Comparison of ENCODE assay signal across 27 mouse cellular contexts in the genomic region with DNA sequence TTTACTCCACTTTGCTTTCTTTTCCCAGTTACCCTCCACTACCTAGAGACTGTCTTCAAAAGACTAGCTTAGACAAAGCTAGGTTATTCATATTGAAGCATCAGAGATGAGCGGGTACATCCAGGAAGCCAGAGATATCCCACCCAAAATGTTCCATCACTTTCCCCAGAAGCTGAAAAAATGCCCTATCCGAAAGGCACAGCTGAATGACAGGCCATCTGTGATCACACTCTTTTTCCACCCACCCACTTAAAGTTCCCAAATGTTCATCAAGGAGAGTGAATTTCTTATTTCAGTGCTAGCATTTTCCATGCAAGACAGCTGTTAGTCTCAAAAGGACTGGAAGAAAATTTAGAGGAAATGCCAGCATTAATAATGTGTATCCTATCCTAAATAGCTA. TPM values are rescaled to one million over a fixed set of nuclear protein-coding genes. Genes with fewer than 3 reads are reported as not detected.
A peak's percentile ranks its signal among the peaks of the same experiment; 100 is the strongest.
DNase-seq lines count a peak whose midpoint lies in the region; ATAC-seq and TF ChIP-seq lines count a peak whose summit lies in the region.
"Had no signal": no experiment of that assay in that cellular context is flagged by ENCODE, and none has a peak within 500 bp of the region (broad histone marks: within the 10 kb centered on the region; RNA-seq: fewer than 3 reads in every experiment).

No protein-coding gene starts in this region.

- H3K4me1 ChIP-seq in forebrain, embryonic 14.5 days (ENCODE audit: control insufficient read depth, insufficient read depth, low read length), result 0 out of 2 replicates have a peak, but pooled peaks cover 4% of the 10 kb centered on the region
- no peaks in the 10 kb centered on the region for H3K4me1 ChIP-seq in forebrain, embryonic 11.5 days (replicated peaks; ENCODE audit: control insufficient read depth, insufficient read depth, low read length)
- H3K4me1 ChIP-seq: hindbrain, embryonic 12.5 days; kidney, embryonic 15.5 days; limb, embryonic 13.5 days; midbrain, embryonic 10.5 days had no signal

- no peak overlapping the region for H3K27ac ChIP-seq in forebrain, embryonic 14.5 days (ENCODE audit: low read depth, low read length)
- no peak overlapping the region for H3K27ac ChIP-seq in forebrain, embryonic 11.5 days (ENCODE audit: low read depth, low read length)
- peak overlapping the region; percentile 67 for H3K27ac ChIP-seq in left cerebral cortex, adult 2 months
- H3K27ac ChIP-seq: heart, adult 2 months; hindbrain, embryonic 12.5 days; kidney, embryonic 15.5 days; limb, embryonic 13.5 days; liver, embryonic 12.5 days; midbrain, embryonic 10.5 days; stomach, postnatal 0 days had no signal

- TF ChIP-seq CTCF in left cerebral cortex, adult 2 months (IDR thresholded peaks at IDR 0.05), result no peak

- WGBS in forebrain, embryonic 14.5 days, result 76% methylated on average over 2 of the region's 2 CpGs
- WGBS in forebrain, embryonic 11.5 days, result 87% methylated on average over 2 of the region's 2 CpGs

- ATAC-seq in forebrain, embryonic 14.5 days, result peak; percentile 12; the same call in 1 of the 2 replicates
- no peak for ATAC-seq in forebrain, embryonic 11.5 days (replicated peaks; ENCODE audit: low FRiP score)
- ATAC-seq: liver, embryonic 12.5 days had no signal

- no peaks in the 10 kb centered on the region for H3K27me3 ChIP-seq in forebrain, embryonic 14.5 days (replicated peaks; ENCODE audit: control insufficient read depth, insufficient read depth, low read length)
- H3K27me3 ChIP-seq in forebrain, embryonic 11.5 days (ENCODE audit: control insufficient read depth, insufficient read depth, low read length), result no peaks in the 10 kb centered on the region
- H3K27me3 ChIP-seq: hindbrain, embryonic 12.5 days; kidney, embryonic 15.5 days; limb, embryonic 13.5 days; liver, embryonic 12.5 days had no signal

- peaks cover 69% of the 10 kb centered on the region for H3K36me3 ChIP-seq in forebrain, embryonic 14.5 days (ENCODE audit: control insufficient read depth, insufficient read depth, low read length)
- H3K36me3 ChIP-seq in forebrain, embryonic 11.5 days (ENCODE audit: control insufficient read depth, insufficient read depth, low read length), result peaks cover 4% of the 10 kb centered on the region; the same call in 1 of the 2 replicates

- intact Hi-C loops in left cerebral cortex, adult 2 months (cut with DNase I), result no loop called here
- intact Hi-C loops in left cerebral cortex, postnatal 4 days (cut with DNase I), result no loop called here

- H3K4me2 ChIP-seq in forebrain, embryonic 14.5 days (ENCODE audit: low read length), result no peak overlapping the region
- no peak overlapping the region for H3K4me2 ChIP-seq in forebrain, embryonic 11.5 days (ENCODE audit: low read depth, low read length, severe bottlenecking)
- H3K4me2 ChIP-seq: hindbrain, embryonic 12.5 days; kidney, embryonic 15.5 days; limb, embryonic 13.5 days; liver, embryonic 12.5 days had no signal

- no peak overlapping the region for H3K9ac ChIP-seq in forebrain, embryonic 14.5 days (ENCODE audit: low read length)
- H3K9ac ChIP-seq in forebrain, embryonic 11.5 days (ENCODE audit: low read length), result no peak overlapping the region
- H3K9ac ChIP-seq: hindbrain, embryonic 12.5 days; kidney, embryonic 15.5 days; limb, embryonic 13.5 days; liver, embryonic 12.5 days had no signal

- no peak overlapping the region for H3K4me3 ChIP-seq in forebrain, embryonic 14.5 days (ENCODE audit: low read depth, low read length)
- no peak overlapping the region for H3K4me3 ChIP-seq in forebrain, embryonic 11.5 days (ENCODE audit: low read depth, low read length)
- H3K4me3 ChIP-seq in left cerebral cortex, adult 2 months, result no peak overlapping the region
- H3K4me3 ChIP-seq: heart, adult 2 months; hindbrain, embryonic 12.5 days; kidney, embryonic 15.5 days; limb, embryonic 13.5 days; liver, embryonic 12.5 days; midbrain, embryonic 10.5 days had no signal

- no peaks in the 10 kb centered on the region for H3K9me3 ChIP-seq in forebrain, embryonic 14.5 days (replicated peaks; ENCODE audit: control insufficient read depth, low read length)
- H3K9me3 ChIP-seq in forebrain, embryonic 11.5 days (ENCODE audit: control insufficient read depth, low read length), result no peaks in the 10 kb centered on the region
- H3K9me3 ChIP-seq: hindbrain, embryonic 12.5 days; kidney, embryonic 15.5 days; limb, embryonic 13.5 days; liver, embryonic 12.5 days; midbrain, embryonic 10.5 days had no signal

- peak; percentile 39 for DNase-seq in forebrain, embryonic 14.5 days (ENCODE audit: low spot score)
- DNase-seq in forebrain, embryonic 11.5 days (ENCODE audit: low spot score), result no peak
- DNase-seq in frontal cortex, postnatal 36 days (ENCODE audit: low spot score in 2 of 2), result peak; percentile 51 to 74
- DNase-seq in frontal cortex, postnatal 25 days (ENCODE audit: low spot score in 2 of 2), result no peak
- DNase-seq in left cerebral cortex, adult 2 months (ENCODE audit: extremely low spot score in 1 of 2, low spot score in 2 of 2), result no peak
- no peak for DNase-seq in left cerebral cortex, postnatal 4 days
- peak; percentile 56 for DNase-seq in layer of hippocampus, adult 9-11 months
- no peak for DNase-seq in adrenal gland, adult 8-10 months
- DNase-seq: adrenal gland, postnatal 25 days; cerebellum, adult 11 months; cerebellum, adult 9-11 months; gastrocnemius, postnatal 25 days; heart, adult 2 months; kidney, adult 11 months; kidney, postnatal 36 days; lung, adult 18-20 months; lung, postnatal 10 days had no signal

RNA-seq across cellular contexts. Expression of a gene that starts 21.6 kb away (rescaled TPM):
- 1.2 TPM in 2 replicates for polyA plus RNA-seq in forebrain, embryonic 14.5 days (2014; fragmentation: Nextera tagmentation; extraction: Ambion mirVana)
- polyA plus RNA-seq in forebrain, embryonic 11.5 days (2014; fragmentation: Nextera tagmentation; extraction: Ambion mirVana), result 2.3 and 4.5 TPM in 2 replicates
- under 1 TPM in 1 of 2 experiments, not detected in 1; 0.70 TPM for total RNA-seq in left cerebral cortex, adult 2 months (2021)
- 1 to 10 TPM in 1 of 2 experiments, under 1 TPM in 1; 0.98 to 1.4 TPM for total RNA-seq in left cerebral cortex, postnatal 4 days (2021)
- total RNA-seq in adrenal gland, adult 8-10 months (2022), result under 1 TPM in 2 of 4 experiments, not detected in 2; 0.46 to 0.71 TPM
- total RNA-seq: adrenal gland, postnatal 25 days; gastrocnemius, postnatal 25 days; heart, adult 2 months; heart, postnatal 25 days had no signal

RNA-seq across cellular contexts. Expression of a gene that starts 26.3 kb away (rescaled TPM):
- polyA plus RNA-seq in forebrain, embryonic 14.5 days (2014; fragmentation: Nextera tagmentation; extraction: Ambion mirVana), result 0.15 and 0.19 TPM in 2 replicates
- polyA plus RNA-seq in forebrain, embryonic 11.5 days (2014; fragmentation: Nextera tagmentation; extraction: Ambion mirVana), result 0.41 and 0.77 TPM in 2 replicates
- not detected for total RNA-seq in left cerebral cortex, adult 2 months (2021)
- total RNA-seq in left cerebral cortex, postnatal 4 days (2021), result under 1 TPM in 1 of 2 experiments, not detected in 1; 0.26 TPM
- total RNA-seq in adrenal gland, adult 8-10 months (2022), result under 1 TPM in 2 of 4 experiments, not detected in 2; 0.17 to 0.31 TPM
- total RNA-seq: gastrocnemius, postnatal 25 days; heart, adult 2 months; heart, postnatal 25 days; midbrain, postnatal 0 days had no signal
- polyA plus RNA-seq: embryonic facial prominence, embryonic 11.5 days; heart, adult 2 months; heart, embryonic 14.5 days; stomach, postnatal 0 days had no signal

RNA-seq across cellular contexts. Expression of a gene that starts 33.4 kb away (rescaled TPM):
- 19.8 and 23.6 TPM in 2 replicates for polyA plus RNA-seq in forebrain, embryonic 14.5 days (2014; fragmentation: Nextera tagmentation; extraction: Ambion mirVana)
- polyA plus RNA-seq in forebrain, embryonic 11.5 days (2014; fragmentation: Nextera tagmentation; extraction: Ambion mirVana), result 5.5 and 7.6 TPM in 2 replicates
- total RNA-seq in left cerebral cortex, adult 2 months (2021), result 10 to 100 TPM; 79.3 to 82.7 TPM
- 10 to 100 TPM; 23.6 to 24.1 TPM for total RNA-seq in left cerebral cortex, postnatal 4 days (2021)
- 1 to 10 TPM in 3 of 4 experiments, under 1 TPM in 1; 0.41 to 3.1 (median 2.6) TPM for total RNA-seq in adrenal gland, adult 8-10 months (2022)

RNA-seq across cellular contexts. Expression of a gene that starts 44.4 kb away (rescaled TPM):
- 3.5 and 5.0 TPM in 2 replicates for polyA plus RNA-seq in forebrain, embryonic 14.5 days (2014; fragmentation: Nextera tagmentation; extraction: Ambion mirVana)
- 17.6 and 18.6 TPM in 2 replicates for polyA plus RNA-seq in forebrain, embryonic 11.5 days (2014; fragmentation: Nextera tagmentation; extraction: Ambion mirVana)
- total RNA-seq in left cerebral cortex, adult 2 months (2021), result 10 to 100 TPM in 1 of 2 experiments, 1 to 10 TPM in 1; 10.0 to 11.5 TPM
- 10 to 100 TPM; 10.8 to 11.9 TPM for total RNA-seq in left cerebral cortex, postnatal 4 days (2021)
- total RNA-seq in adrenal gland, adult 8-10 months (2022), result 10 to 100 TPM in 3 of 4 experiments, 1 to 10 TPM in 1; 9.9 to 12.9 (median 12.0) TPM

Comparison
In these comparisons a context has a peak if more than half of its experiments do, and no peak if none do; other contexts are left out.
1. DNase-seq: peak in forebrain, embryonic 14.5 days (single experiment), frontal cortex, postnatal 36 days (2 of 2) and layer of hippocampus, adult 9-11 months (single experiment); none in forebrain, embryonic 11.5 days (single experiment), frontal cortex, postnatal 25 days (0 of 2), left cerebral cortex, adult 2 months (0 of 2), left cerebral cortex, postnatal 4 days (single experiment) and adrenal gland, adult 8-10 months (single experiment).
2. RNA of a gene that starts 33.4 kb away (total RNA-seq): 79.3 to 82.7 TPM in left cerebral cortex, adult 2 months and 23.6 to 24.1 TPM in left cerebral cortex, postnatal 4 days; 0.41 to 3.1 TPM in adrenal gland, adult 8-10 months; every median in the first group is over 4 times any median in the second.